Mouse (Mus musculus) Patski (cell line): Measurements from ENCODE around the gene Chrm1. TPM values are rescaled to one million over a fixed set of nuclear protein-coding genes. Genes with fewer than 3 reads are reported as not detected.

Experiments used
- ATAC-seq: fragments of 100-300 bp; one replicate; pipeline ENCODE4 v1.8.0; 2021
- CTCF ChIA-PET: fragments of 350-600 bp; sonication (Branson Sonifier 250); formaldehyde crosslinking; loops from one replicate; lab custom pipeline; 2022; ENCODE audit warnings: inconsistent platforms; lab: Charles Lee
- POLR2A ChIA-PET: fragments of 350-600 bp; sonication (Branson Sonifier 250); formaldehyde crosslinking; loops from one replicate; lab custom pipeline; 2022; ENCODE audit warnings: antibody characterized with exemption, inconsistent platforms; lab: Charles Lee
- DNase-seq: peaks from one replicate; pipeline ENCODE4 v3.0.0-alpha.2; 2011; ENCODE audit warnings: low read depth, low spot score
- H3K27me3 ChIP-seq: fragments of 371-371 bp; one replicate; pipeline ENCODE4 v1.5.1; 2021
- CTCF ChIP-seq: fragments of 100-300 bp; IDR thresholded peaks from one replicate; pipeline ENCODE4 v1.5.1; 2021
- in situ Hi-C: fragments of 300-500 bp; cut with MboI; formaldehyde crosslinking; loops from 3 replicates; pipeline ENCODE4 v1.11.1; 2018; ENCODE audit warnings: low pct_unique_long_range_greater_than_20kb, mixed read lengths
- polyA plus RNA-seq: library from polyadenylated mRNA; unstranded; gene quantifications from one replicate; pipeline ENCODE4 v1.2.3, GENCODE M21; 2021

Chrm1 gene
- polyA plus RNA-seq, 1 experiment from 2014 or later = 0.01 TPM

GRCm38 (mm10) chr19:8706930-8707329 is 43.3 kb downstream of the Chrm1 start:
- ATAC-seq (no peak), DNase-seq (no peak)
- TF ChIP-seq CTCF = no peak
- POLR2A ChIA-PET = no interaction called here
- CTCF ChIA-PET = no interaction called here
- in situ Hi-C loops = loop anchor here (25.0 kb wide), 1 partner anchor 1180 kb away; the partner anchor contains the start of gene Incenp
- no peaks in the 10 kb centered on the region for H3K27me3 ChIP-seq

DNA sequence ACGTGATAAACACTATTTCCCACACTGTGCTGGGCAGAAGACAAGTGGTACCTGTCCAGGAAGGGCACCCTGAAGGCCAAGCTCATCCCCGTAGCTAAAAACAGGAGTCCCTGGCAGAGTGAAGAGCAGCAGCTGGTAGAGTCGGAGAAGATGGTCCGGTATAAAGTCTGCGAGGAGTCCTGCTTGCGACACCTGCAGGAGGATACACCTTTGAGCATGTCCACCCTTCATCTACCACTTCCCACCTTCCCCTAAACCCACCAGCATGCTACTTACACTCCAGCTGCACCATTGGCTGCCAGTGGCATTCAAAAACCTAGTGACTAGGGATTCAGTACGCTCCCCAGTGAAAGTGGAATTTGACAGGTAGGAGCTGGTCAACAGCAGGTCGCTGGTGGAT is 45.4 kb downstream of the Chrm1 start:
- POLR2A ChIA-PET = interaction anchor here (0.6 to 1.4 kb wide), 3 partner anchors 48 to 120 kb away, joined by 3 read pairs; partner anchors contain the start of gene Nxf1
- no peaks in the 10 kb centered on the region for H3K27me3 ChIP-seq
- ATAC-seq (no peak), DNase-seq (no peak)
- no peak for TF ChIP-seq CTCF
- in situ Hi-C loops = loop anchor here (25.0 kb wide), 1 partner anchor 1178 kb away; the partner anchor contains the start of gene Incenp
- CTCF ChIA-PET = interaction anchor here (3.0 kb wide), 1 partner anchor 10 kb away, joined by 15 read pairs; no protein-coding TSS in a partner anchor

DNA sequence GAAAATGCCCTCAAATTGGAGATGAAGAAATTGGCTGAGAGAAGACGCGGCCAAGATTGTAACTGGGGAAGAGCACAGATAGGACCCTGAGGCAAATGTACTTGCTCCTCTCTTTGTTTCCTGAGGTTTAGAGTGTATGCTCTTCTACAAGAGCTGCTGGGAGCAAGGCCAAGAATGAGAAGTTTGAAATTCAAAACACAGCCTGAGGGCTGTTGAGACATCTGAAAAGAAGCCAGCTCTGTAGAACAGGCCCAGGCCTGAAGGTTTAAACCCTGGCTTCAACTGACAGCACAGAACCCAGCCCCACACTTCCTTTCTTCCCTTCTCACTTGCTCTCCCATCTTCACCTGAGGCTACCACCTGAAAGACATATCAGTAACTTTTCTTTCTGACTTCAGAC is 46.5 kb downstream of the Chrm1 start:
- CTCF ChIA-PET = interaction anchor here (0.7 to 3.0 kb wide), 3 partner anchors 9 to 42 kb away, joined by 3 to 15 read pairs (median 3); no protein-coding TSS in a partner anchor
- no peaks in the 10 kb centered on the region for H3K27me3 ChIP-seq
- TF ChIP-seq CTCF = no peak
- in situ Hi-C loops = loop anchor here (25.0 kb wide), 1 partner anchor 1177 kb away; the partner anchor contains the start of gene Incenp
- DNase-seq (no peak), ATAC-seq (no peak)
- POLR2A ChIA-PET = interaction anchor here (0.6 to 1.8 kb wide), 5 partner anchors 8 to 234 kb away, joined by 3 to 12 read pairs (median 3); partner anchors contain the start of genes Slc3a2 and Tmem179b

DNA sequence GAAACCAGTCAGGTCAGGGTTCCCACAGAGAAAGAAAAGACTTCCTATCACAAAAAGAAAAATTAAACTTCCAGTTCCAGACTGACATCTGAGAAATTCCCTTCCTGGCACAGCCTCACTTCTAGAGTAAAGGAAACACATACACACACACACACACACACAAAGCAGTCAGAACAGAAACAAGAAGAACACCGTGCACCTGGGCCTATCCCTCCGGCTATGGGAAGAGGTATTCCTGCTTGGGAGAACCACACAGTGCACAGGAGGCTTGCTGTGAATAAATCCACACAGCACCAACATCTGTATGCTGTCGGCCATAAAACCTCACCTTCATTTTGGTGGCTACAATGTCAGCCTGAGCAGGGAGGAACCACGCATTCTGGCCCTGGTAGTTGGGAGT is 47.9 kb downstream of the Chrm1 start:
- no peak for TF ChIP-seq CTCF
- ChIA-PET POLR2A (interaction anchor here (3.0 kb wide), 1 partner anchor 12 kb away, joined by 32 read pairs; the partner anchor contains the start of gene Slc3a2), CTCF (interaction anchor here (0.7 to 1.1 kb wide), 2 partner anchors 10 to 28 kb away, joined by 3 to 4 read pairs; no protein-coding TSS in a partner anchor)
- ATAC-seq (no peak), DNase-seq (no peak)
- in situ Hi-C loops = loop anchor here (25.0 kb wide), 1 partner anchor 1176 kb away; the partner anchor contains the start of gene Incenp
- no peaks in the 10 kb centered on the region for H3K27me3 ChIP-seq

- ChIA-PET CTCF (interaction anchor here (1.1 to 2.8 kb wide), 4 partner anchors 8 to 22 kb away, joined by 4 to 23 read pairs (median 10); partner anchors contain the start of gene Slc3a2), POLR2A (interaction anchor here (0.5 to 3.2 kb wide), 11 partner anchors 8 to 277 kb away, joined by 3 to 32 read pairs (median 3); partner anchors contain the start of genes 1700092M07Rik, Ahnak, Slc3a2 and Stx5a)
- in situ Hi-C loops = loop anchor here (25.0 kb wide), 1 partner anchor 1175 kb away; the partner anchor contains the start of gene Incenp
- ATAC-seq = no peak
- no peak for TF ChIP-seq CTCF
- DNase-seq = no peak
- H3K27me3 ChIP-seq = no peaks in the 10 kb centered on the region
Measured at GRCm38 (mm10) chr19:8711949-8712869, 48.6 kb downstream of the Chrm1 start.

DNA sequence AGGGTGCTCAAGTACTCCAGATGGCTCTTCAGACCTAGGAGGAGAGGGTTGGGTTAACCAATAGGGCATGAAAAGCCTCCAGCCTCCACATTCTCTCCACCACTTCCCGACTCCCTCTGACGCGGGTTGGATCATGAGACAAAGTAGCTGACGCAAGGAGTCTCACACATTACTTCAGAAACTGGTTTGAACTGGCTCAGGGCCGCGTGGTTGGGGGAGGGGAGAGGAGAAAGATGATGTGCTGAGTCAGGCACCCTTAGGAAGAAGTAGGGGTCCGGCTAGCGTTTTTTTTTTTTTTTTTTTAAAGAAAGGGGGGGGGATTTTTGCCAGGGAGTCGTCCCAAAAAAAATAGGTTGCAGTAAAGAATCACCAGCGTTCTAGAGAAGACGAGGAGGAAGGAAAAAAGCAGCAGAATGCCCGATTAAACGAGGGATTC is 49.3 kb downstream of the Chrm1 start:
- DNase-seq = no peak
- H3K27me3 ChIP-seq = no peaks in the 10 kb centered on the region
- POLR2A ChIA-PET = interaction anchor here (0.7 to 3.2 kb wide), 10 partner anchors 9 to 277 kb away, joined by 3 to 32 read pairs (median 4); partner anchors contain the start of genes 1700092M07Rik, Ahnak, Slc3a2 and Stx5a
- in situ Hi-C loops = loop anchor here (25.0 kb wide), 1 partner anchor 1174 kb away; the partner anchor contains the start of gene Incenp
- peak; percentile 53 for ATAC-seq
- CTCF ChIA-PET = interaction anchor here (0.7 to 2.8 kb wide), 7 partner anchors 8 to 255 kb away, joined by 3 to 23 read pairs (median 4); partner anchors contain the start of gene Slc3a2
- TF ChIP-seq CTCF = no peak

DNA sequence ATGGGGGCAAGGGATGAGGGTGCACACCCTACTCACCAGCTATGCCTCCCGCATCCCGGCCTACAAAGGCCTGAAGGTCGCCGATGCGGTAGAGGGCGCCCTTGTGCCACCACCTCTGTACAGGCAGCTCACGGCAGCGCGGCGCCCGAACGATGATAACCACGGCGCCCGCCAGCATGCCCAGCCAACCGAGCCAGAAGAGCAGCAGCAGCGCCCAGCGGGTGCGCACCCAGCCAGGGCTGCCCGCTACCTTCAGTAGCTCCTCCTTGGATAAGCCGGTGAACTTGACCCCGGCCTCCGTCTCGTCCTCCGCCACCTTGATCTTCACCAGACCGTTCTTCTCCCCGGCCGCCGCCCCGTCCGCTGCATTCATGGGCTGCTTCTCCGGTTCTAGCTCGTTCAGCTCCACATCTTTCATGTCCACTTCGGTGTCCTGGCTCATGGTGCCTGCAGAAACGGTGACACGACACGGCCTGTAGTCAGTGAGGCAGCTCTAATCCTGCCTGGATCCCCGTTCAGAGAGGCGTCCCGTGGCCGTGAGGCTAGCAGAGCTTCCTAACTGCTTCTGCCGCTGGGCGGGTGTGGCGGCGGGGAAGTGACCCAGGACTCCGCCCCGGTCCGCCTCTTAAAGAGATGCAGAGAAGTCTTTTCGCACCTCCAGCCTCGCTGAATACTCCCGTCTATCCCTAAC is 49.9 kb downstream of the Chrm1 start:
- ChIA-PET CTCF (interaction anchor here (0.7 to 2.8 kb wide), 11 partner anchors 9 to 255 kb away, joined by 3 to 23 read pairs (median 4); partner anchors contain the start of gene Slc3a2), POLR2A (interaction anchor here (0.6 to 3.2 kb wide), 11 partner anchors 9 to 276 kb away, joined by 3 to 32 read pairs (median 4); partner anchors contain the start of genes 1700092M07Rik, Ahnak, Slc3a2 and Stx5a)
- in situ Hi-C loops = loop anchor here (25.0 kb wide), 1 partner anchor 1174 kb away; the partner anchor contains the start of gene Incenp
- peak; percentile 80 for ATAC-seq
- no peak for DNase-seq
- H3K27me3 ChIP-seq = no peaks in the 10 kb centered on the region
- peak; percentile 98 for TF ChIP-seq CTCF

GRCm38 (mm10) chr19:8713997-8714652 is 50.5 kb downstream of the Chrm1 start:
- no peak for TF ChIP-seq CTCF
- no peaks in the 10 kb centered on the region for H3K27me3 ChIP-seq
- in situ Hi-C loops = loop anchor here (25.0 kb wide), 1 partner anchor 1173 kb away; the partner anchor contains the start of gene Incenp
- POLR2A ChIA-PET = interaction anchor here (0.6 to 3.2 kb wide), 7 partner anchors 9 to 31 kb away, joined by 3 to 32 read pairs (median 7); partner anchors contain the start of genes 1700092M07Rik, Slc3a2 and Stx5a
- peak; percentile 5 for ATAC-seq
- no peak for DNase-seq
- CTCF ChIA-PET = interaction anchor here (0.9 to 2.8 kb wide), 8 partner anchors 9 to 136 kb away, joined by 3 to 23 read pairs (median 4); partner anchors contain the start of gene Slc3a2
